Mouse (Mus musculus): ENCODE measurements around the gene Atxn7l3.

Gene Atxn7l3

GRCm38 (mm10) chr11:102296491-102297472 is at the start of gene Atxn7l3:
Atxn7l3 (minus strand) TSS chr11:102296631.
- peak; percentile 91 for ATAC-seq (ENCODE audit: low TSS enrichment)

GRCm38 (mm10) chr11:102344458-102344857 is 48.0 kb upstream of the Atxn7l3 start:
- no peak for ATAC-seq (ENCODE audit: low TSS enrichment)

DNA sequence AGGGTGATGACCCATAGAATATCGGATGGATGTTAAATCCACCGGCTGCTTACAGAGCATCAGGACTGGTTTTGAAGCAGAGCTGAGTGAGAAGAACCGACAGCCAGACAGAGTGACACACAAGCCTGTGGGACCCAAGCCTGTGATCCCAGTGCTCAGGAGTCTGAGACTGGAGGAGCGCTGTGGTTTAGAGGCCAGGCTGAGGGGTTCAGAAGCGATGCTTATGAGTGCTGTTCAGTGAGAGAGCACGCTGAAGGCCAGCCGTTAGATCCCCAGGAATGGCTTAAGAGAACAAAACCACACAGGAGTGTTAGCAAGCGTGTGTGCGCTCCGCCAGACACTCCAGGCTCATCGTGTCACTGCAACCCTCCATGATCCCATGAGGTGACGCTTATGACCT is 46.3 kb upstream of the Atxn7l3 start:
- no peak for ATAC-seq (ENCODE audit: low TSS enrichment)

GRCm38 (mm10) chr11:102341101-102341500 is 44.7 kb upstream of the Atxn7l3 start:
- ATAC-seq (ENCODE audit: low TSS enrichment), result no peak

- ATAC-seq (ENCODE audit: low TSS enrichment), result no peak
These were observed 43.2 kb upstream of the Atxn7l3 start for GRCm38 (mm10) chr11:102339624-102340023.

GRCm38 (mm10) chr11:102339195-102339594 is 42.8 kb upstream of the Atxn7l3 start:
- ATAC-seq (ENCODE audit: low TSS enrichment), result no peak

DNA sequence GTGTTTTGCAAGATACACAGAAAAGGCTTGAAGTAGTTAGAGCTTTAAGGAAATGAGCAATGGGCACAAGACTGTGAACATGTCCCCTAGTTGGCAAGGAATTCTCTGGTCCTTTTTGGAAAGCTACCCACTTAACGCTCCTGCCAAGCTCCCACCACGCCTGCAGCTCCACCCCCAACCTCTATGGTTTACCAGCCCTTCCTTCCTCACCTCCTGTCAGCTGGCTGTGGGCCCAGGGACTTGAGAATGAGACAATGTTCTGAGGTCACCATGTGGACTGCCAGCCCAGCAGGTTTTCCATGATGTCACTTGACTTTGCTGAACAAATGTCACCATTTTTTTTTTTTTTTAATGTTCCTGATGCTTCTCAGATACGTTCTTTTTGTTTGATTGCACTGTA is 42.1 kb upstream of the Atxn7l3 start:
- no peak for ATAC-seq (ENCODE audit: low TSS enrichment)

DNA sequence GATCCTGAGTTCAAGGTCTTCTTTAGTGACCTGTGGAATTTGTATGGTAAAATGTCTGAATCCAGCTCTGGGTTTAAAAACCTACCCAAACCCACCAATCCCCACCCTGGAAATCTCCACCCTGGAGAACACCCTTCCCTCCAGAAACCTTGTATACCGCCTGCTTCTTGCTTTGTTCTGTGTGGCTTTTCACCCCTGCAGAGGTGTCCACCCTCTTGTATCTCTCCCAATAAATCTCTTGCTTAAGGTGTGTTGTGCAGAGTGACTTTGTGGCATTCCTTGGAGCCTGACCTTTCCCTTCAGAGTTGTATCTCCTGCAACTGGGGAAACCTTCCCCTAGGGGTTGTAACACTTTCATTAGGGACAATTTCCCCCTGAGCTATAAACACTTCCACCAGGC is 41.5 kb upstream of the Atxn7l3 start:
- no peak for ATAC-seq (ENCODE audit: low TSS enrichment)

- ATAC-seq (ENCODE audit: low TSS enrichment), result no peak
These were observed 39.8 kb upstream of the Atxn7l3 start for GRCm38 (mm10) chr11:102336191-102336590.

DNA sequence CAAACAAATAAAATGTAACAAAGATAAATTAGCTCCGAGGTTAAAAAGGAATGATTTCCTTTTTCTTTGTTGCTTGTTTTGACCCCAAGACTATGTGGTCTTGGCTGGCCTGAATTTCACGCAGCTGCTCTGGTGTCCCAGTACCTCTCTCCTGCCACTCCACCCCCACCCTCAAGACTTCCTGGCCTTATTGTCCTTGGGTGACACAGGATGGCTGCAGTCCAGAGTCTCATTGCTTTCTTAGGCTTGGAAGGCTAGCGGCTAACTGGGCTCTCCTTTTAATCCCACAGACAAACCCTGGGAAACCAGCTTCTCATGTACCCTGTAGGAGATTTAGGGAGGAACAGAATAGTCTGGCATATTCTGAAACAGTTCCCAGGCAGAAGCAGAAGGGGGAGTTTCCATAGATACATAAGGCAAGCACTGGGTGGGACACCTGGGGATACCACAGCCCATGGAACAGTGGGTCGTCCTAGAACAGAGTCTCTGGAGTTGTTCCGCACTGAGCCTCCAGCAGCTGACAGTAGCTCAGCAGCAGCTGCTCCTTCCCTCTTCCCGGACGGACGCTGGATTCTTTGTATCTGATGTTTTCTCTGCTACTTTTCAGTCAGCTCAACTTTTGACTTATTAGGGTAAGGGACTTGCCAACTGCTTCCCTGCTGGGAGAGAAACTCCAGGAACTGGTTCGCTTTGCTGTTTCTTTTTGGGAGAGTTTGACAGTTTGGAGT is 38.7 kb upstream of the Atxn7l3 start:
- no peak for ATAC-seq (ENCODE audit: low TSS enrichment)

- no peak for ATAC-seq (ENCODE audit: low TSS enrichment)
These were observed 37.6 kb upstream of the Atxn7l3 start for GRCm38 (mm10) chr11:102334010-102334409.

GRCm38 (mm10) chr11:102333061-102333460 is 36.6 kb upstream of the Atxn7l3 start:
- no peak for ATAC-seq (ENCODE audit: low TSS enrichment)

DNA sequence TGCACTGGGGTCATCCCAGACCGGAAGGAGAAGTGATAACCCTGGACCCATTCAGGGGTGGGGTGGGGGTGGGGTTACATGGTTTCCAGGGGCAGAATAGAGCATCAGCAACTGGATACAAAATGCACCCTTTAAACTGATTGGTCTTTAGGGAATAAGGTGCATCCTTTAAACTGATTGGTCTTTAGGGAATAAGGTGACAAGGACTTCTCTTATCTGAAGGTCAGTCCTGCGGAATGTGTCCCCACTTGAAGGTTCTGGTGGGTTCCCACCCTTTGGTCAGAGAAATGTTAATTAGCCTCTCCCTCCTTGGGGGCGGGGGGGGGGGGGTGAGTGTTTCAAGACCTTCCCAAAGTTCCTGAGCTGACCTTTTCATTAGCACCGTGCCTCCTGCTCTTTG is 35.4 kb upstream of the Atxn7l3 start:
- no peak for ATAC-seq (ENCODE audit: low TSS enrichment)

DNA sequence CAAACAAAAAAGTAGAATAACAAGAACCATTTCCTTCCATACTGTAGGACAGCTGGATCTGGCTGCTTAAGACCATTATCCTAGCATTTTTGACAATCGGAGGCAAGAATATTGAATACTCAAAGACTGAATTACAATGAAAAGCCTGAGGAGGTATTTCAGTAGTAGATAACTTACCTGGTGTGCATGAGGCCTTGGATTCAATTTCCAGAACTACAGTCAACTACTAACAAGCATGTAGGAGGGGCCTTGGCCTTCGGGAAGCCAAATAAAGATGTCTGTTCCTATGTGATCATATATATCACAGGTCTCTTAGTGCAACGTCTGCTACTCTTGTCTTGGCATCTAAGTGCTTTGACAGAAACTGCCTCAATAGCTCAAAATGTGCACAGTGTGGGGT is 33.6 kb upstream of the Atxn7l3 start:
- ATAC-seq (ENCODE audit: low TSS enrichment), result no peak

- ATAC-seq (ENCODE audit: low TSS enrichment), result no peak
These were observed 33.1 kb upstream of the Atxn7l3 start for GRCm38 (mm10) chr11:102329518-102329917.

DNA sequence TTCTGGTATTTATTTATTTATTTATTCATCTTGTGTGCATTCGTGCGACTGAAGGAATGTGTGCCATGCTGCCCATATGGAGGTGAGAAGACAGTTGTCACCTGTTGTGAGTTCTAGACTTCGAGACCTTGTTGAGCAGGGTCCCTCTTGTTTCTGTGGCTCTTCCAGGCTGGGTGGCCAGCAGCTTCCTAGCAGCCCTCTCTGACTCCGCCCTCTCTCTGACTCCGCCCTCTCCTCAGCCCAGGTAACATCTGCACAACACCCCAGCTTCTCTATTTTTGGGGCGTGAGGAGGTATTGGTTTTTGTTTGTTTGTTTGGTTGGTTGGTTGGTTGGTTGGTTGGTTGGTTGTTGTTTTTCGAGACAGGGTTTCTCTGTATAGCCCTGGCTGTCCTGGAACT is 31.4 kb upstream of the Atxn7l3 start:
- ATAC-seq (ENCODE audit: low TSS enrichment), result no peak

GRCm38 (mm10) chr11:102327250-102327649 is 30.8 kb upstream of the Atxn7l3 start:
- ATAC-seq (ENCODE audit: low TSS enrichment), result no peak; the same call in 1 of the 2 replicates

GRCm38 (mm10) chr11:102323516-102323915 is 27.1 kb upstream of the Atxn7l3 start:
- no peak for ATAC-seq (ENCODE audit: low TSS enrichment)

- no peak for ATAC-seq (ENCODE audit: low TSS enrichment)
These were observed 25.5 kb upstream of the Atxn7l3 start for GRCm38 (mm10) chr11:102321931-102322330.

DNA sequence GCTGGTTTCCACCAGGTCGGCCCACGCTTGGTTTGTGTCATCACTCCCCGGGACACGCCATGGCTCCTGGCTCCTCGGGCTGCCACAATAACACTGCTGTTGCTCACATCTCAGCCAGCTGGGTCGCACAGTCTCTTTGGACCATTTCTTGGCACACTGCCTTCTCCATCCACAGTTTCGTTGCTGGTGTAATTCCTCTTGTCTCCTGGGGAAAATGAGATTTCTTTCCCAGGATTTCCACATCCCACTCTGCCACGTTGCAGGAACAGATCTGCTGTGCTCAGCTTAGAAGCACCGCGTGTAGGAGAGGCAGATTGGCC is 24.2 kb upstream of the Atxn7l3 start:
- peak; percentile 22; the same call in 1 of the 2 replicates for ATAC-seq (ENCODE audit: low TSS enrichment)

DNA sequence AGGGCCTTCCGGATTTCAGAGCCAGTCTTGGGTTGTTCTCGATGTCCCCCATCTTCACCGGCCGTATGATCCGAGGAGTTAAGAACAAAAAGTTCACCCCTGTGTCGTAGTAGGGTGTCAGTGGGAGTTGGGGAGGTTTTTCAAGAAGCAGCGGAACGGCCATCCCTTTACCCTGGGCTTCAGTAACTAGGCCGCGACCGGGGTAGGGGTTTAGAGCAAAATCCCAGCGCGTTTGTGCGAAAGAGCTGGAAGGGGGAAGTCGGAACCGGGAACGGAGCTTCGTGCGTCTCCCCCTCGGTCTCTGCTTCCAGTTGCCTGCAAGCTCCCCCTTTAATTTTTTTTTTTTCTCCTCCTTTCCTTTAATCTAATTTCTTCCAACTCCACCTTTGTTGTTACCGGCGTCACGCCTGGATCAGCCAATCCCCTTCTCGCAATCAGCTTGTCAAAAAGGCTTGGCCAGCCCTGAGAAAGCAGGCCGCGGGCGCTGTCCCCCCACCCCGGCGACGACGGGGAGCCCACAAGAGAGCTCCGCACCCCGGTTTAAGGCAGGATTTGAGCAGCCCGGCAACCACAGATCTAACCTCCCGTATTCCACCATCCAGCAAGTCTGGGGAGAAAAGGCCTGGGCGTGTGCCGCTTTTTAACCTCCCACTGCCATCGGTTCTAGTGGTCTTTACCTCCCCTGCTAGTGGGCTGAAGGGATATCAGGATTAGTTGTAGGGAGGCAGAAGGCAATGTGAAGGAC is 23.7 kb upstream of the Atxn7l3 start:
- peak; percentile 70 for ATAC-seq (ENCODE audit: low TSS enrichment)

GRCm38 (mm10) chr11:102319410-102319792 is 23.0 kb upstream of the Atxn7l3 start, which contains the start of gene Ubtf:
Ubtf (minus strand) TSS chr11:102319742.
- peak; percentile 28; the same call in 1 of the 2 replicates for ATAC-seq (ENCODE audit: low TSS enrichment)
